Mouse (Mus musculus) embryonic fibroblast, embryonic 13.5 days (primary cell): ENCODE measurements around the gene Togaram2. TPM values are rescaled to one million over a fixed set of nuclear protein-coding genes. Genes with fewer than 3 reads are reported as not detected.

Experiments
- H3K27ac ChIP-seq: 2 replicates; pipeline ENCODE4 v1.5.1; 2012; ENCODE audit warnings: low read length, control low read depth, inconsistent platforms; ENCODE audit not compliant: insufficient read depth
- H3K4me1 ChIP-seq: 2 replicates; pipeline ENCODE4 v1.6.1; 2011; ENCODE audit warnings: low read length; ENCODE audit not compliant: control insufficient read depth, insufficient read depth
- H3K4me3 ChIP-seq: 2 replicates; pipeline ENCODE4 v1.5.1; 2011; ENCODE audit warnings: mild to moderate bottlenecking, control low read depth, low read length; ENCODE audit not compliant: insufficient read depth
- CTCF ChIP-seq: IDR thresholded peaks from 2 replicates; pipeline ENCODE4 v1.5.1; 2011; ENCODE audit warnings: mild to moderate bottlenecking, control low read depth, low read length, moderate library complexity, borderline replicate concordance; ENCODE audit not compliant: insufficient read depth
- POLR2A ChIP-seq: IDR thresholded peaks from 2 replicates; pipeline ENCODE4 v1.6.1; 2011; ENCODE audit warnings: low read depth, mild to moderate bottlenecking, control low read depth, low read length, moderate library complexity
- polyA plus RNA-seq: library from polyadenylated mRNA; stranded (reverse); fragments of >200 nt; gene quantifications from 2 replicates; pipeline ENCODE4 v1.2.4, GENCODE M21; 2011; ENCODE audit warnings: low read depth; ENCODE audit not compliant: missing spikeins, insufficient read length

The Togaram2 gene
- polyA plus RNA-seq, 1 experiment, result not detected

DNA sequence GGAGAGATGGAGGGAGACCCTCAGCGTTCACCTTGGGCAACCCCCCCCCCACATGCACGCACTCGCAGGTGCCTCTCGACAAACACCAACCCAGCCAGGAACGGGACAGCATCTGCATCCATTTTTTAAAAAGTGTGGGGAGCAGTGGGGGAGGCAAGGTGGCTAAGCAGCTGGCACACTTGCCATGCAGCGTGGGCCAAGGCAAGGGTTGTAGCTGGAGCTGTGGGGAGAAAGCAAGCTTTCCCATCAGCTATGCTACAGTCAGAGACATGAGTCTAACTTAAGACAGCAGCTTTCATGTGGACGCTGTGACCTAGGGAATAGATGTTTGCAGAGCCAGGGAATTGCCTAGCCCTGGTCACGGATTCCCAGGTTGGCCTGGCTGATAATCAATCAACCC lies 22.1 kb downstream of the Togaram2 start:
- H3K4me1 ChIP-seq, result no peaks in the 10 kb centered on the region
- no peak for TF ChIP-seq POLR2A
- H3K27ac ChIP-seq, result no peak overlapping the region
- no peak overlapping the region for H3K4me3 ChIP-seq

DNA sequence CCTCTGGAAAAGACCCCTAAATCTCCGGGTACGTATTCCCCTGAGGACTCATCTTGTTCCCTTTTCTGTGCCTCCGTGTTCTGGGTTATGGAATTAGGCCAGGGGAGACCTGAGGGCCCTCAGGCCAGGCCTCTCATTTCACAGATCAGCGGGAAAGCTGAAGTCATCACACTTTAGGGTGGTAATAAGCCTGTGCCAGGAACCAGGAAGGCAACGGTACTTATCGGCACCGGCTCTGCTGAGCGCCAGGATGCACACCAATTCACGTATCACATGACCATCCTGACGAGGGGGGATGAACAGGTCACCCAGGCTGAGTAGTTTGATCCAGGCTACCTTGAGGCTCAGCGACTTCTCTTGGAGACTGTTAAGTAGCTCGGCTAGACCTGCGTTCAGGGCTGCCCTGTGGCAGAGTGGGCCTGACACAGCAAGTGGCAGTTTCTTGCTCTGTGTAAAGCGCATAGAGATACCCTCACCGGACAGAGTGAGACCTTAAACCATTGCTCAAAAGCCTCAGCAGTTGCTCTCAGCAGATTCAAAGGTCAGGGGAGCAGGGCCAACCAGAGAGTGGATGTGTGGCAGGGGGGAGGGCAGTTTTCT lies 22.8 kb downstream of the Togaram2 start:
- Histone ChIP-seq H3K27ac (no peak overlapping the region), H3K4me3 (no peak overlapping the region), H3K4me1 (no peaks in the 10 kb centered on the region)
- TF ChIP-seq POLR2A (no peak), CTCF (no peak)

DNA sequence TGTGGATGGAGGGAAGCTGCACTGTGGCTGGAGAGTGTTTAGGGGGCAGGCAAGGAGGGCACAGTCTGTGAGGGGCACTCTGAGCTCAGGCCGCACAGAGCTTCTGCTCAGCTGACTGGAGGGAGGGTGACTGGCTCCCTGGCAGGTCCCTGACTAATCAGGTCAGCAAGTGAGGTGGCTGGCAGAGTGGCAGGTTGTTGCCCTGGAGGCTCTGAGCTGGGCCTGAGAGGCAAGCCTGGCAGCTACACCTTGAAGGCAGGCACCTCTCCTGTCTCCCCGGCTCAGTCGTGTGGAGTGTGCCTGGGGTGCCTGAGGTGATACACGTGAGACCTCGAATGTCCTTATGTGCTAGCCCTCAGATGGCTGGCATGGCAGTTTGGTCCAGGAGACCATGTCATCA lies 23.3 kb downstream of the Togaram2 start:
- TF ChIP-seq CTCF (no peak), POLR2A (no peak)
- Histone ChIP-seq H3K4me1 (no peaks in the 10 kb centered on the region), H3K27ac (no peak overlapping the region), H3K4me3 (no peak overlapping the region)

DNA sequence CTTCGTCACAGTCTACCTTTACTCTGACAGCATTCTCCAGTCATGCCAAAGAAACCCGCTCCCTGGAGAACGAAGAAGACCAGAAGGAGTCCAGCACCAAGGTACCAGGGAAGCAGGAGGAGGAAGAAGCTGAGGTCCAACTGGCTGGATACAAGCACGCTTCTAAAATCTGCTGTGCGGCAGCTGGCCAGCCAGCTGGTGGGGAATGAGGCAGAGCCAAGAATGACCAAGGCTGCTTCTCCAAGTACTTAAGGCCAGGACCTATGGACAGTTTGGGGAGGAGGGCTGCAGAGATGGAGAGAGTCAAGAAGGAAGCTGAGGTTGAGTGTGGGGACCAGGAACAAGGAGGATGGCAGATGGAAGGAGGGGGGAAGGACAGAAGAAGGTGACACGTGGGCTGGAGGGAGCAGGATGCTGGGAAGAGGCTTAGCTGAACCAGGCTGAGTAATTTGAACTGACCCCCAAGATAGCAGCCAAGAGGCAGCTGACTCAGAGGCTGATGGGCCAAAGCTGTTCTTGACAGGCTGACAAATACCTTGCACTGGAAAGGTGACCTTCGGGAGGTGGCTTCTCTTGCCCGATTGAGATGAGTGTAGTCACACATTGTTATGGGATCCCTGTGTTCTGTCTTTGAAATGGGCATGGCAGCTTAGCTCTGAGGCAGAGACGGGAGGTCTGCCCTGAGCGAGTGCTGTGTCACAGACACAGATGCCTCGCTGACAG lies 25.0 kb downstream of the Togaram2 start:
- no peak overlapping the region for H3K27ac ChIP-seq

DNA sequence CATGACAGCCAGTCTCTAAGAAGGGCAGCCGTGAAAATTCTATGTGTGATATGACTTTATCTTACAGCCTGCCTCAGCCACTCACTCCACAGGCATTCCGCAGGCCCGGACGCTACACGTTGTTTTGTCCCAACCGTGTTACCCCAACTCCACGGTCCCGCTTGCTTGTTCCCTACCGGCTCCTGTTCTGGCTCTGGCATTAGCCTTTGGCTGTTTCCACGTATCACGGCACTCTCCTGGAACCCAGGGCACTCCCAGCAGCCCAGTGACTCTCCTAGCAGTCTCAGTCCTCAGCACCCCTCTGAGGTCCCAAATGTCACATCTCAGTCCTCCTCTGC lies 25.5 kb downstream of the Togaram2 start:
- no peak overlapping the region for H3K4me3 ChIP-seq
- no peak for TF ChIP-seq CTCF
- TF ChIP-seq POLR2A, result no peak
- no peaks in the 10 kb centered on the region for H3K4me1 ChIP-seq
- H3K27ac ChIP-seq, result no peak overlapping the region

More for the DNA sequence above, 25.0 kb downstream of the Togaram2 start:
- no peak for TF ChIP-seq POLR2A
- TF ChIP-seq CTCF, result no peak
- no peaks in the 10 kb centered on the region for H3K4me1 ChIP-seq
- no peak overlapping the region for H3K4me3 ChIP-seq

DNA sequence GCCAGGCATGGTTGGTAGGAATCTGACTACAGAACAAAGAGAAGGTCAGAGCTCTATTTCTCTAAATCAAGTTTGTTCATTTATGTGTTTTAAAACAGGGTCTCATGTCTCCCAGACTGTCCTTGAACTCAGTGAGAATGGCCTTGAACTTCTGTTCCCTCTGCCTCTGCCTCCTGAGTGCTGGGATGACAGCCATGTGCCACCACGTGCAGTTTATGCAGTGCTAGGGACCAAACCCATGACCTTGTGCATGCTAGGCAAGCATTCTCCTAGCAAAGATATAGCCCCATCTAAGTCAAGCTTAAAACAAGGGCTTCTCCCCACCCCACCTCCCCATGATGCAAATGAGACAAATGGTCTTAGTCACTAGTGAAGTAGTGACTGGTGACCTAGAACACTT lies 32.1 kb downstream of the Togaram2 start:
- no peaks in the 10 kb centered on the region for H3K4me1 ChIP-seq
- no peak overlapping the region for H3K4me3 ChIP-seq
- H3K27ac ChIP-seq, result no peak overlapping the region
- TF ChIP-seq POLR2A (no peak), CTCF (no peak)

DNA sequence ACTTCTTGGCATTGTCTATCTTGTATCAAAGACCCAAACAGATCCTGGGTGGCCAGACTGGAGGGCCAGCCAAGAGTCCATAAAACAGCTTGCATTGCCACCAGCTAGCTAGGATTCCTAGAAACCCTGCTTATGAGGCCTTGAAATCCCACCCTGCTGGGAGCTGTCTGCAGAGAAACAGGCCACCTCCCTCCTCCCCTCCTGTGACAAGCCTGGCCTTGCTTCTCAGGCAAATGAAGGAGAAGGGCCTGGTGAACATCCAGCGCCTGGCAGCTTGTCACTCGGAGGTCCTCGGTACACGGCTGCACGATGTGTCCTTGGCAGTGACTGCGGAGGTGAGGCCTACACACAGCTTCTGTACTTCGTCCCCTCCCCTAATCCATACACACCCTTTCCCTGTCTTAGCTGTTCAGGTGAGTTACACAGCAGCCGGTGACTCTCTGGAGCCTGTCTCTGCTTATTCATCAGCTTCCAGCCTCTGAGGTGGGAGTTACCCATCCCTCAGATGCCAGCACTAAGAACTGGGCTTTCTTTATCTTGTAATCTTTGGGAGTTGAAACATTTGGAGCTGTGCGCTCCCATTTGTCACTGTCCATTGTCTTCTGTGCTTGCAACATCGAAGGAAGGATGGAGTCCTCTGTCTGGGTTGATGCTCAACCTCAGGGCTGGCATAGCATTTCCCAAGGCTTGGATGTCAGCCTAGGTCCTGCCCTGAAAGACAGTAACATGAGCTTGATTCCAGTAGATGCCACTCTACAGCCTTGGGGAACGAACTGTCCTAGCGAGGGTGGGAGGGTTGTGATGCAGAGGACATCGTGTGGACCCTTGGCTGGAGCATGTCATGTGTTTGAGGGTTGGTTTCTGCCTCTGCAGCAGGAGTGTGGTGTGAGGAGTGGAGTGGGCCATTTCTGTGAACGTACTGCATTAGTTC lies 32.8 kb downstream of the Togaram2 start:
- no peak for TF ChIP-seq POLR2A
- TF ChIP-seq CTCF, result no peak
- Histone ChIP-seq H3K27ac (no peak overlapping the region), H3K4me1 (no peaks in the 10 kb centered on the region)

DNA sequence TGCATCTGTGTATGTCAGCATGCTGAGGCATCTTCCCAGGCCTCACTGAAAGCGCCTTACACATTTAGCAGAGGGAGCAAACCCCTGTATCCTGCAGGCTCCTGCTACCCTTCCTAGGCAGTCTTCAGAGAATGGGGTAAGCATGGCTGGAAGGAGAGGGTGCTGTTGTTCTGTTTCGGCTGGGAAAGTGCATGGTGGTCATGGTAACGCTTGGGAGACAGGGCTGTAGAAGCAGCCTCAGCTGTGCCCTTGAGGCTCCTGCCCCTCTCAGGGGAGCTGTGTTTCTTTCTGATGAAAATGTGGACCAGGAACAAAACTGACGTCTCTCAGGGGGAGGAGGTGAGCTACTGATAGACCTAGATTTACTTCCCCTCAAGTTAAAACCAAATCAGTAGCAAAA lies 34.7 kb downstream of the Togaram2 start:
- no peak overlapping the region for H3K4me3 ChIP-seq
- H3K27ac ChIP-seq, result no peak overlapping the region
- no peak for TF ChIP-seq POLR2A
- TF ChIP-seq CTCF, result no peak
- no peaks in the 10 kb centered on the region for H3K4me1 ChIP-seq

More for the DNA sequence above, 32.8 kb downstream of the Togaram2 start:
- no peak overlapping the region for H3K4me3 ChIP-seq

DNA sequence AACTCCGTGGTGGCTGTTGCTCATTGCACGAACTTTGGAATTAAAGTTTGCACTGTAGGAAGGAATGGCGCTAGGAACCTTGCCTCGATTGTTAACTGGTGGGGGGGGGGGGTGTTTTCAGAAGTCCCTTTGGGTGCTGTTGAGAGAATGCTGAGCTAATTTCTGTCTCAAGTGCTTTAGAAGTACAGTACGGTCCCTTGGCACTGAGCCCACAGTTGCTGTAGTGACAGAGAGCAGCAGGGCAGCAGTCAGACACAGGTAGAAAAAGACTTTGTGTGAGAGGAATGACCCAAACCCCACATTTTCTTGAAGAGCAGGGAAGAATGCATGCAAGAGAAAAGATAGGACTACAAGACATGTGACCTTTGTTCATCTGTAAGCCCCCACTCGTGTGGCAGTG lies 39.2 kb downstream of the Togaram2 start:
- Histone ChIP-seq H3K4me3 (no peak overlapping the region), H3K4me1 (no peaks in the 10 kb centered on the region), H3K27ac (no peak overlapping the region)
- TF ChIP-seq CTCF (no peak), POLR2A (no peak)

DNA sequence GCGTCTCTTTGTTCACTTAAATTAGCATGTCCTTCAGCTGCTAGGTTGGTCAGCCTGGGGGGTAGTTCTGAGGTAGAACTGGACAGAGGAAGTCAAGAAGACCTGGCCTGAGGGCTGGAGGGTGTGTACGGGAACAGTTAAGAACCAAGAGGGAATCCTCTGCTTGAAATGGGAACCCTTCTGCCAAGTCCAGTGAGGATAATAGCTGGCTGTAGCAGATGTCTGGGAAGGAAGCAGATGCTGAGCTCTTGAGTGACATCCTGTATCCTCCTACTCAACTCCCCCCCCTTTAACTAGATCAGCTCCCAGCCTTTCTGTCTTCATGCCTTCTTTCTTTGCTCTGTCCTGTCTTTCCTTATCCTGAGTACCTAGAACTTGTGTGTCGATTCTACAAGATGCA lies 42.0 kb downstream of the Togaram2 start:
- Histone ChIP-seq H3K4me1 (no peaks in the 10 kb centered on the region), H3K4me3 (no peak overlapping the region), H3K27ac (no peak overlapping the region)
- TF ChIP-seq CTCF (no peak), POLR2A (no peak)
